Mouse (Mus musculus) gastrocnemius, adult 8-10 months (tissue): Measurements from ENCODE around the gene E030018B13Rik. TPM values are rescaled to one million over a fixed set of nuclear protein-coding genes. Genes with fewer than 3 reads are reported as not detected.

Experiments used
- DNase-seq, 2 experiments: peaks; one replicate each; pipeline ENCODE4 v3.0.0; 2022; ENCODE audit warnings: low spot score in 2 of 2
- total RNA-seq, 4 experiments: library from RNA; stranded (reverse); gene quantifications; 2 replicates each; pipeline ENCODE4 v1.2.4; 2022

The E030018B13Rik gene
- not detected for total RNA-seq

DNA sequence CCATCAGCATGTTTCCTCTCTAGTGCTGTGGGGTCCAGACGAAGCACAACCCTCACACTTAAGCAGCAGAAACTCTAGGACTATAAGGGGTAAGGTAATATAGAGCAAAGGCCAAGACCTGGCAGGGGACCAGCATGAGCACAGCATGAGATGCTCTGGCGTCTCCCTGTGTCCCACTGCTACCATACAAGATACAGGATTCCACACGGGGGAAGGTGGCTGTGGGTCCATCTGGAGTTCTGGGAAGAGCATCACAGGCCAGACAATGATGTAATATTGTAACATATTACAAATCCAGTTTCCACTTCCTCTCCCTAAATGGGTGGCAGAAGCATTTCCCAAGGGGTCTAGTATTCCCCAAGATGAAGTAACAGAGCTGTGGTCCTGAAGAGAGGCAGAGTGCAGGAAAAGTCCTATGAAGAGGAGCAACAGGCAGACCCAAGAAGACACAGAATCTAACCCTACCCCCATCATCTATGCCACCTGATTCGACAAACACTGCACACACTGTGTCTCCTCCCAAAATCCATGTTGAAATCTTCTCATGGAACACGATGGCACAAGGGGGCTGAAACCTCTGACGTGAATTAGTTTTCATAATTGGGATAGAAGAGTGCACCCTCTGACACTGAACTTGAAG, at the start of gene E030018B13Rik:
E030018B13Rik (plus strand) TSS at position 590 of the 640 bp plus-strand sequence.
- no peak for DNase-seq

DNA sequence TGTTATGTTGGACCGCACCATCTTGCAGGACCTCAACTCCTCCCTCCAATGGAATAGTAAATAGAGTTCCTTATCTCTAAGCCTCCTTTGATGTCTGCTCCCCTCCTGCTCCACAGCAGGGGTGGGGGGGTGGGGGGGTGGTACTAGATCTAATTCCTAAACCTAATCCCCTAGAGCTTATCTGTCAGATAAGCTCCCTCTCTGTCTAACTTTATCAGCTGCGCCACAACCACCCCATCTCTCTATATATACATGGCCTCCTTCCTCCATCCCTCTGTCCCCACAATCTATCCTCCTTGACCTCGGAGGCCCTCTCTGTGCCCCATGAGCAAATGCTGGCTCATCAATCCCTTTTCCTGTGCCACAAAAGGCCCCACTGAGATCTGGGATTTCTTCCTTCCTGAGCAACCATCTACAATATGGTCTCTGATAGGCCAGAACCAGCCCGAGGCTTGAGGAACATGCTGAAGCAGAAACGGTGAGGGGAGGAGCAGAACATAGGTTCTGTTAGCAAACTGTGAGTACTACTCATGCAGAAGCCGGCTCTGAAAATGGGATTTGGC, 48.2 kb upstream of the E030018B13Rik start:
- no peak for DNase-seq

DNA sequence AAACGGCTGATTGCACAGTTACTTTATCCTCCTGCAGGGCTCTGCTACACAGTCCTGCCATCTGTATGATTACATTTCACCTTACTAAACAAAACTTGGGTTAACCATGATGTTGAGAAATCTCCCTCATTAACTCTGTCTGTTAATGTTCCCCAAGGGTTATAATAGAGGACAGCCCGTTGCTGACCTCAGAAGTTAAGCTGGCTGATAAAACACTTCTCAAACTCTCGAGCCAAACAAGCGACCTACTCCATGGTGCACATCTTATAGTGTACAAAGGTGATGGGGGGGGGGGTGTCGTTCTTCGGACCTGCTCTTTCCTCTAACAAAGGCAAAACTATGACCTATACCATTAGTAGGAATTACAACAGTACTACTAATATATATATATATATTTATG, 45.0 kb upstream of the E030018B13Rik start:
- no peak for DNase-seq

DNA sequence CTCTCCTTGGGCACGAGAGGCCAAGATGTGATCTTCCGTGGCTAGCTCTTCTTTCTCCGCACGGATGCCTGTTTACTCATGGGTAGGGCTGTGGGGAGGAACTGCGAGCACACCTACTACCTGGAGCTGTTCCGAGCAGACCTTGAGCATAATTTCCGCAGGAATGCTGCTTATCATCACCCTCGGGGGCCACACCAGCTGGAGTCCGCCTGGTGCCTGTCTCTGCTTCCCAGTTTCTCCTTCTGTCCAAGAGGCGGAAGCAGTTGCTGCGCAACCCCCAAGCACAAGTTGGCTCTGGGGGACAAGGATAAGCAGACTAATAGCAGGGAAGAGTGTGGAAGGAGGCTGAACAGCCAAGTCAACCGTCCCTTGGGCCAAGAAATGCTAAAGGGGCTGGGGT, 42.8 kb upstream of the E030018B13Rik start:
- DNase-seq, result no peak

DNA sequence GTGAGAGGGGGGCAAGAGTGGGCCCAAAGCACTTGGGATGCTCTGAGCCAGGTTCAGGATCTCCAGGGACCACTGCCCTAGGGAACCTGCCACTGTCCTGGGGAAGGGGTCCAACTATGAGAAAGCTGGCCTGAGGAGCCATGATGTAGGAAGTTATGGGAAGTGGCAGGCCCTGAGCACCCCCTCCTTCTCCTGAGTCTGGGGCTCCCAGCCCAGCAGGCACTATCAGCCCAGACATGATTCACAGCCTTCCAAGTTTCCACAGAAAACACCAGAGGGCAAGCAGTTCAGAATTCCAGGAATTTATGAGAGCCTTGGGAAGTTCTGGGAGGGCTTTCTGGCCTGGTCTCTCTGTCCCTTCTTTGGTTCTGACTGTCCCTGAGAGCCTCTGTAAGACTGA, 41.0 kb upstream of the E030018B13Rik start:
- DNase-seq, result no peak

DNA sequence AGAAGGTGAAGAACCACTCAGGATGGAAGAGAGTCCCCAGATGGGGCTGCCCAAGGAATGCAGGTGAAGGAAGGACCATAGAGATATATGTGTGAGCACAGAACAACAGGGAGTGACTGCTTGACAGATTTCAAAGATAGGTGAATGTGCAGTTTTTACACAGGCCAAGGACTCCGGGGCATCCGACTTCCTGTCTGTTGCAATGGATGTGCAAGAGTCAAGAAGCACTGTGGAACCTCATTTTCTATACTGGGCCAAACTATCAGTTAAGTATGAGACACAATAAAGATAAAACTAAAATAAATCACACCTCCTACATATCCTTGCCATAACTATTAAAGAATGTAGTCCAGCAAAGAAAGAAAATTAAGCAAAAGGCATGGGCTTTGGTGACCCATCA, 40.0 kb upstream of the E030018B13Rik start:
- DNase-seq, result no peak

DNA sequence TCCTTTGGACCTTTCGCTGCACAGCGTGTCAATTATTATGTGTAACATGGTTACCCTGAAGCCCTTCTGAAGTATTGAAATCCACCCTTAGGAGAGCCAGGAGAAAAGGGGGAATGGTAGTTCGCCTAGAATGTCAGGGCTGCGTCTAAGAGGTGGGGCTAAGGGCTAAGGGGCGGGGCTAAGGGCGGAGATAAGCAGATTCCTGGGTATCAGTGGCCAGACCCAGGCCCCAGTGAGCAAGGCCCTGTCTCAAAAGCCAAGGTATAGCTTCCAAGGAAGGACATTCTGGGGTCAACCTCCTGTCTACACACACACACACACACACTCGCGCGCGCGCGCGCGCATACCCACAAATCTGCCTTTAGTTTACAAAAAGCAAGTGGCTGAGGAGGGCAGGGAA, 39.0 kb upstream of the E030018B13Rik start:
- DNase-seq, result no peak

DNA sequence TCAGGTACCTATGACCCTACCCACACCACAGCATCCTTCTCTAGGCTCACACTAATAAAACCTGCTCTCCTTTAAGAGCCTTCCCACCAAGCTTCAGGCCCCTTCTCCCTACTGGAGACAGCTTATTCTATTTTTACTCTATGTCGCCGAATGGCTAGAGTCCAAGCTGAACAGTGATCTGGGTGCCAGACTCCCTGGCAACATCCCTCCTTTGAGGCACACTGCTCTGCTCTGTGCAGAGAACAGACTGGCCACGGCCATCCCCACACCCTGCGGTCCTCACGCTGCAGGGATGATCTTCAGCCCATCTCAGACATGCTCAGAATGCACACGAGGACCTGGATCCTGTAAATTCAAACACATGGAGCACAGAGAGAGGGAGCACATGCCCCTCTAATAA, 37.1 kb upstream of the E030018B13Rik start:
- peak in 1 of 2 experiments; percentile 57 for DNase-seq

DNA sequence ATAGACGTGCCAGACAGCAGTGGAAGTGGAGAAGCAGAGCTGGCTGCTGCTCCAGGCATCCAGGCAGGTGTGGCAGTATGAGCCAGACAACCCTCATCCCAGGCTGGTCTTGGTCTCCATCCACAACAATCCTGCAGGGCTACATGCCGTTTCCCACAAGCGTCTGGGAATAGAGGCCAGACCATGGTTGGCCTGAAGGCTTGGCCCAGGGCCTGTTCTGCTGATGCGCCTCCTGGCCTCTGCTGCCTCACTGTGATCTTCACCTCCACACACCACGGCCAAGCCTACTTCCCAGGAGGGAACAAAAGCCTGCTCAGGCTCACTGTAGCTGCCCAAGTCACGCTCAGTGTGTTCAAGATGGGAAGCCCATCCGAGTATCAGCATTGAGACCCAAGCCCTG, 33.9 kb upstream of the E030018B13Rik start:
- DNase-seq, result no peak

DNA sequence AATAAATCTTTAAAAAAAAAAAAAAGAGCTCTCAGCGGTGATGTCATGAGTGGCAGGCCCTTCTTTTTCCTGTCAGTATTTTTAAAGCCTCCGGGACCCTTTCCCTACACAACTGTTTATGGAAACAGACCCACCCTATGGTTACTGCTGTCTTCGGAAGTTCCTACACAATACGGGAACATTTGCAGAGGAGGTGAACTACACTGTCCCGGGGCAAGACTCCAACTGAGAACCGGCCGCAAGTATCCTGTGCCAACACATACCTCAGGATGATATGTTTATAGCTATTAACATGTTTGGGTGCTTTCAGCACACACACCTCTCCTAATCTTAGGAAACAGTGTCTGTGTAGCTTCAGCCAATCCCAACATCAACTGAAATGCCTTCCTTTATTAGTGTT, 31.6 kb upstream of the E030018B13Rik start:
- DNase-seq, result no peak

DNA sequence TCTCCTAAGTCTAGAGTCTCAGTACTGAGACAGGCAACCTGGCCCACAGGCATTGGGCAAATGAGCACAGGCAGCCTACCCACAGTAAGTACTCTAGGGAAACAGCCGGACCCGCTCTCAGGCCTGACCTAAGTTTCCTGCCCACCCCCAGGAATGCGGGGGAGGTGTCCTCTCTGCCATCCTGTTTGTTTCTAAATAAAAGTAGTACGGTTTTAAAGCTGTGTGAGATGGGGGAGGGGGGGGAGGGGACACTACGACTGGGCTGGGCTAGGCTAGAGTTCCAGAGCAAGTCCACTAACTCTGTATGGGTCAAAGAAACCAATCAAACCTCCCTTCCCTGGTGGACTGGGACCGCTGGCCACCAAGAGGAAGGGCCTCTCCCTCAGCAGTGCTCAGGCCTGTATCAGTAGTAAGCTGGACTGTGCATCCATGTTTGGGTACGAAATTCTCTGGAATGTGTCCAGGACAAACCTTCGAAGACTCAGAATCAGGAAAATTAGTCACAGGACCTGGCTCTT, 29.6 kb upstream of the E030018B13Rik start:
- DNase-seq, result no peak

DNA sequence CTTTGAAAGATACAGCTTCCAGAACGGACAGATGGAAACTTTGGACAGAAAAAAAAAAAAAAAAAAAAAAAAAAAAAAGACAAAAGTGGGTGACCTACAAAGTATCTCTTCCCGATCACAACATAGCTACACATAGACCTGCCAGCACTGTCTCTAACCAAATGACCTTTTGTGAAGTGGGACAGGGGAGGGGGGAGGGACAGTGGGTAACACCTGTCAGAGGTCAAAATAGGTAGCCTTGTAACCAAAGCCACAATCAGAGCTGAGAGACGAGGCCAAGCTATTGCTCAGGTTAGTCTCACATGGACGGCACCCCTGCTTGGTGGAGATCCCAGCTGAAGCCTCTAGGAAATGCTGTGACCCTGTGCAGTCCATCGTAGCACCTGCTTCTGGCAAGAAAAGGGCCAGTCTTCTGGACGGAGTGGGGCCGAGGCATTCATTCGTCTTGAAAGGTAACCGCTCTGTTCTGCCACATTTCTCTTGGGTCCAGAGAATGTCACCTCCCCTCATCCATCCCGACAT, 29.0 kb upstream of the E030018B13Rik start:
- no peak for DNase-seq

DNA sequence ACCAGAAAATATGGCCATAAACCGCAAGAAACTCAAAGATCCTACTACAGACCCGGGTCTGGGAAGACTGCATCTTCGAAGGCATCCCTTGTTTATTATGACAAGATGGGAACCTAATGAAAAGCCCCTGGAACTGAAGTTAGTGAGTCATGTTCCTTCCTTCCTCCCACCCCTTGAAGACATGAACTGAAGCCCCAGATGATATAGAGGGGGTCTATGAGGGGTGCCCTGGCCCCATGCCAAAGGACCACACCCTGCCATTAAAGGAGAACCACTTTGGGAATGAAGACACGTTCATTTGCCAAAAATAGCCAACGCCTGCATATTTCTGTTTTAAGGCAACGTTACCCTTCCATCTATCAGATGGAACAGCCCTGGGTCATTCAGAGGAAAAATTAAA, 28.0 kb upstream of the E030018B13Rik start:
- DNase-seq, result no peak

DNA sequence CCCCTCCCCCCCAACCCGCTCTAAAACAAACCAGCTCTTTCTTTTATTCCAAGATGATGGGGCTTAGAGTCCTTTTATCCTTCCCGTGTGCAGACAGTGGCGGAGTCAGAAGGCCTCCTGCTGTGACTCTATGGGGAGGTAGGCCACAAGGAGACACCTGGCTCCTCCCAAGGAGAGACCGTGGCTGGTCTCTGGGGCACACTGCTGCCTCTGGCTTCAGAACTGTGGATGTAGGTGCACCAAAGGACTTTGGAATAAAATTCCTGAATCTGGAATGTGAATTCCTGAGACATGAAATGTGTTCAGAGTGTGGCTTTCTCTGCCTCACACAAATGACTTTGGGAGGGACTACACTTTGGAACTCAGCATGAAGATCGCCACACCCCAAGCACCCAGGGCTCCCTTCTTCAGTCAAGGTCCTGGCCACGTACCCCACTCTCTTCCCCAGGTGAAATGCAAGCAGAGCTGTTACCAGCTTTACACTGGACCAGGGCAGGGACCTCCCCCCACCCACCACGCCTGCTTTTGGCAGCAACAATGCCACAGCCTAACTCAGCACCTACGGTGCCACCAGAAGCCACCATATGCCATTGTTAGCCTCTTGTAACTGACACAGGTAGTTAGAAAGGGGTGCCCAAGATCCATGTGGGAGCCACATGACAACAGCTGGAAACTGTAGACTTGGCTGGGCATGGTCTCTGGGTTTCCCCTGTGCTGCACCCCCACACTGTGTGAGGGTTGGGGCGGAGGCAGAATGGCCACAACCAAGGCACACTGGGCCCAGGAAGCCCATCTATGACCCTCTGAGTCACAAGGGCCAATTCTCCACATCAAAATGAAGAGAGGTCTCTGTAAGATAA, 27.3 kb upstream of the E030018B13Rik start:
- DNase-seq, result no peak

DNA sequence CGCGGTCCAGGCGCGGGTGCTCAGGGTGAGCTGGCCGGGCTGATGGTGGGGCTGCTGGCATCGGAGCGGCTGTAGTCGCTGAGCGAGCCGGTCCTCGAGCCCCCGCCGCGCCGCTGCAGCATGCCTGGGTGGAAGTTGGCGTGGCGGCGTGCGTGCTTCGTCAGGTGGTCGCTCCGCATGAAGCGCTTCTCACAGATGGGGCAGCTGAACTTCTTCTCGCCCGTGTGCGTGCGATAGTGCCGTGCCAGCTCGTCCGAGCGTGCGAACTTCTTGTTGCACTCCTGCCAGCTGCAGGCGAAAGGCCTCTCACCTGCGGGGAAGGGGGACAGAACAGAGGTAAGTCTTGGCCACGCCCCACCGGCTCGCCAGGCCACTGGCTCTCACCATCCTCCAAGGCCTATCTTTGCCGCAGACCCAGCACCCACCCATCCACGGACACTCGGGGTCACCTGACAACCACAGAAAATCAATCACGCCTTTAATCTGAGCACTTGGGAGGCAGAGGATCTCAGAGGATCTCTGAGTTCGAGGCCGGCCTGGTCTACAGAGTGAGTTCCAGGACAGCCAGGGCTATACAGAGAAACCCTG, 25.1 kb upstream of the E030018B13Rik start:
- no peak for DNase-seq

DNA sequence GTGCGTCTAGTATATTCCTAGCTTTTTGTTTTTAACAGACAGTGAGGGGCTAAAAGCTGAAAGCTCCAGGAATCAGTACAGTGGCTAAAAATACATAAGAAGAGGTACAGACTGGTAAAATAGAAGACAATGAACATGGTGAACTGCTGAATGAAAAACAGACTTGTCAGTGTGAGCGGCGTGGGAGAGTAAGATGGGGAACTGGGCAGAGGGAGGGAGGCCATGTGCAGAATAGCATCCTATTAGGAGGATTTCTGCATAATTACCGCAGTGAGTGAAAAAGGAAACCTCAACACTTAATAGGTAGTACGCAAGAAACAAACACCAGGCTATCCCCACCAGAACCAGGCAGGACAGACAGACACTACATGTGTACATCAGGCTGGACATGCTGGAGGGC, 23.5 kb upstream of the E030018B13Rik start:
- DNase-seq, result no peak

DNA sequence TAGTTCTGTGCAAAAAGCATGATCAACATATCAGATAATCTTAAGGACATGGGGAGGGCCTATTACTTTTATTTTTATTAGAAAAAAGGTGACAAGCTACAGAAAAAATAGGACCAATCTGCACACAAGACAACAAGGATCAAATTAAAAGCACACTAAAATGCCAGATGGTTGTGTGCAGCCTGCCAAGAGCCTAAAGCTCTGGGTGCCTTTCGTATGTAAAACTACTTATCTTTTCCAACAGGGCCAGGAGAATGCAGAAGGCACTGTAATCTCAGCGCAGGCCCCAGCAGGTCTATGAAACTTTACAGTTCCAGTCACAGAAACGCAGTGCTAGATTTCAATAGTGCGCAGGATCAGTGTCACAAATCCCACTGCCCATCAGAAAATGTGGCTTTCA, 22.9 kb upstream of the E030018B13Rik start:
- no peak for DNase-seq

DNA sequence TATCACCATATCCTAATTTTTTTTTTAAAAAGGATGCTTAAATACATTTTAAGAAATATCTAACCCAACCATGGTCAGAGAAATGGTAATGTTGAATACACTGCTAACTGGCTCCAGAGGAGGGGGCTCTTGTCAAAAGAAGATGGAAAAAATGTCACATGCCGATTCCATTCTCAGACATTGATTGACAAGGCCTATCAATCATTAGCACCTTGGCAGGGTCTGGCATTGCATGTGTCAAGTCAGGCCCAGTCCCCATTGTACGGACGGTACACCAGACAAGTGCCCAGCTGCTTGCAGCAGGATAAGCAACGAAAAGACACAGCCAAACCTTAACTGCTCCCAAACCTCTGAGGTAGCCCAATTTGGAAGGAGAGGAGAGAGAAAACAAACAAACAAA, 22.0 kb upstream of the E030018B13Rik start:
- DNase-seq, result no peak

DNA sequence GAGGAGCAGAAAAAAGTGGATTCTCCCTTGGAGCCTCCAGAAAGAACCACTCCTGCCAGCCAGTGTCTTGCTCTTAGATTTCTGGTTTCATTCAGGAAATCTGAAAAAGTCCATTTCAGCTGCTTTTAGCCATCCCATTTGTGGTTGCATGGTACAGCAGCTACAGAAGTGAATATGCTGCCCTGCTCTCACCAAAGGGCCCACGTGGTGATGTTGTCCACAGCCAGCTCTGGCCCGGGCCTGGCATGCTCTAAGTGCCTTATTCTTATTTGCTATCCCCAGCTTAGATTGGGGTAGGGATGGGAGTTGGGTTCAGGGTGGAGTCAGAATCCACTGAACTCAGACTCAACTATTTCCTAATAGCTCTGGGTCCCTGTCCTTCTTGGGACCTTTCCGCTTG, 21.4 kb upstream of the E030018B13Rik start:
- DNase-seq, result no peak

DNA sequence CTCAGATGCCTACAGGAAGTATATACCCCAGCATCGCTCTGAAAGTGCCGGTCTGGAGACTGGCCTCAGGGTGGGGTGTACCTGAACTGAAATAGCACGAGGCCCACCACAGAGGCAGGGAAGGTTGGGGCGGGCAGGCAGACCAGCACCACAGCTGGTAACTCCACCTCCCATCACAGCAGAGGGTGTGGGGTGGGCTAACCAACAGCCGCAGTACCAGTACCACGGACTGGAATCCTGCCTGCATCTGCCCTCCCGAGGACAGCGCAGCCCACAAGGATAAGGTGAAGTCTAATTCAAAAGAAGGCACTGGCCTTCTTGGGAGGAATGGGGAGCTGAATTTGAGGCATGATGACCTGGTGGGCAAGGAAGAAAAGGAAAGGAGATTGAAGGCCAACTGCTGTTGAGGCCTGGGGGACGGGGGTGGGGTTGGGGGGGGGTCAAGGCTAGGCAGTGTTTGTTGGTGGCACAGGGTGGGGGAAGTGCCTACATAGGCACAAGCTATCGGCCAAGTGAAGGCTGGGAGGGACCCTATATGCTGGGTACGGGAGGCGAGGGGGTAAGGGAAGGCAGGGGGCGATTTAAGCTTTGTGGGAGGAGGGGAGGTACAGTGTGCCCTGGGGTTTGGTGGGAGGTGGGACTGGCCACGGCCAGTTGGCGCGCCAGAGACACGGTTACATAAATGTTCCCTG, 20.2 kb upstream of the E030018B13Rik start:
- no peak for DNase-seq

DNA sequence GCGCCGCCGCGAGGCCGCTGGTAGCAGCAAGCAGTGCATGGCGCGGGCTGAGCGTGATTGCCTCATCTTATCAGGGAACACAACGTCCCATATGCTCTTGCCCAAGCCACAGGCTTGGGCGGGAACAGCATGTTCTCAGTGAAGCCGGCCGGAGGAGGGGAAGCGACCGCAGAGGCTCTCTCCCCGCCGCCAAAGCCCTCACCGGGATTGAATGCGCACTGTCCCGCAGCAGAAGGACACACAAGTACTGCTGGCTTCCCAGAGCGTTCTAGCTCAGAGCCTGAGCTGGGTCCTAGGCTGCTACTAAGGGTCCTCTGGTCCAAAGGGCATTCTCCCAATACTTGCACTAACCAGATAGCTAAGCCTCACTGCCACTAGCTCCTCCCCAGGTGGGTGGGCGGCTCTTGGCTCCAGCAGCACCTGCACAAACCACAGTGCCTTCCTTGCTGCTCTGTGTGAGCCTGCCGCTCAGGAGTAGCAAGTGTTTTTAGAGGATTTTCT, 19.6 kb upstream of the E030018B13Rik start:
- peak; percentile 95 to 98 for DNase-seq
